Mouse (Mus musculus): Measurements from ENCODE around the gene Arid5b.
A peak's percentile ranks its signal among the peaks of the same experiment; 100 is the strongest.

The Arid5b gene

GRCm38 (mm10) chr10:68078708-68079107 is 199.8 kb downstream of the Arid5b start:
- DNase-seq = no peak

GRCm38 (mm10) chr10:68075181-68075580 is 203.4 kb downstream of the Arid5b start:
- DNase-seq = no peak

GRCm38 (mm10) chr10:68074291-68074690 is 204.2 kb downstream of the Arid5b start:
- DNase-seq = no peak

GRCm38 (mm10) chr10:68072626-68073025 is 205.9 kb downstream of the Arid5b start:
- no peak for DNase-seq

- no peak for DNase-seq
These were observed 207.5 kb downstream of the Arid5b start for GRCm38 (mm10) chr10:68071041-68071440.

- DNase-seq = no peak
These were observed 210.1 kb downstream of the Arid5b start for GRCm38 (mm10) chr10:68068426-68068825.

- DNase-seq = no peak
These were observed 210.6 kb downstream of the Arid5b start for GRCm38 (mm10) chr10:68067961-68068360.

GRCm38 (mm10) chr10:68066173-68066572 is 212.4 kb downstream of the Arid5b start:
- no peak for DNase-seq

GRCm38 (mm10) chr10:68064571-68064970 is 214.0 kb downstream of the Arid5b start:
- no peak for DNase-seq

GRCm38 (mm10) chr10:68063806-68064545 is 214.6 kb downstream of the Arid5b start:
- no peak for DNase-seq

GRCm38 (mm10) chr10:68061249-68061615 is 217.3 kb downstream of the Arid5b start:
- no peak for DNase-seq

GRCm38 (mm10) chr10:68060590-68061248 is 217.8 kb downstream of the Arid5b start:
- no peak for DNase-seq

GRCm38 (mm10) chr10:68058378-68058777 is 220.2 kb downstream of the Arid5b start:
- DNase-seq = no peak

GRCm38 (mm10) chr10:68057841-68058240 is 220.7 kb downstream of the Arid5b start:
- no peak for DNase-seq

- DNase-seq = no peak
These were observed 223.8 kb downstream of the Arid5b start for GRCm38 (mm10) chr10:68054706-68055105.

- DNase-seq = no peak
These were observed 224.4 kb downstream of the Arid5b start for GRCm38 (mm10) chr10:68054131-68054530.

GRCm38 (mm10) chr10:68052307-68052706 is 226.2 kb downstream of the Arid5b start:
- DNase-seq = no peak

GRCm38 (mm10) chr10:68051316-68051933 is 227.1 kb downstream of the Arid5b start:
- DNase-seq = no peak

GRCm38 (mm10) chr10:68050882-68051281 is 227.7 kb downstream of the Arid5b start:
- no peak for DNase-seq

- no peak for DNase-seq
These were observed 229.8 kb downstream of the Arid5b start for GRCm38 (mm10) chr10:68048641-68049305.

GRCm38 (mm10) chr10:68044864-68045263 is 233.7 kb downstream of the Arid5b start:
- no peak for DNase-seq

- DNase-seq = peak; percentile 25
These were observed 234.6 kb downstream of the Arid5b start for GRCm38 (mm10) chr10:68043973-68044372.
